Mouse (Mus musculus): Measurements from ENCODE around the gene Macrod1.
A peak's percentile ranks its signal among the peaks of the same experiment; 100 is the strongest.
"Not testable (repeated sequence)": the region's sequence is repeated elsewhere in the genome, so short reads cannot be mapped to it uniquely, and the experiment has no call there.

The Macrod1 gene

GRCm38 (mm10) chr19:7057126-7057721, 614 bp downstream of the Macrod1 start:
- peak in 1 of 2 experiments; percentile 73 for DNase-seq

- DNase-seq, result peak; percentile 75 to 83
These were observed 1.2 kb downstream of the Macrod1 start for GRCm38 (mm10) chr19:7057722-7058207.

GRCm38 (mm10) chr19:7058541-7058940, 1.9 kb downstream of the Macrod1 start:
- no peak for DNase-seq

GRCm38 (mm10) chr19:7062110-7062509, 5.5 kb downstream of the Macrod1 start:
- no peak for DNase-seq

GRCm38 (mm10) chr19:7062916-7063315, 6.3 kb downstream of the Macrod1 start:
- no peak for DNase-seq

GRCm38 (mm10) chr19:7064571-7064970, 8.0 kb downstream of the Macrod1 start:
- peak; percentile 90 to 94 for DNase-seq

- peak; percentile 35 to 57 for DNase-seq
These were observed 9.6 kb downstream of the Macrod1 start for GRCm38 (mm10) chr19:7066034-7066827.

- DNase-seq, result no peak
These were observed 10.3 kb downstream of the Macrod1 start for GRCm38 (mm10) chr19:7066828-7067342.

- DNase-seq, result no peak
These were observed 10.9 kb downstream of the Macrod1 start for GRCm38 (mm10) chr19:7067344-7068050.

- DNase-seq, result peak; percentile 91 to 94
These were observed 11.5 kb downstream of the Macrod1 start for GRCm38 (mm10) chr19:7068136-7068535.

- DNase-seq, result peak in 1 of 2 experiments; percentile 55
These were observed 12.3 kb downstream of the Macrod1 start for GRCm38 (mm10) chr19:7068661-7069531.

GRCm38 (mm10) chr19:7069781-7070763, 13.5 kb downstream of the Macrod1 start:
- DNase-seq, result no peak

GRCm38 (mm10) chr19:7070775-7071174, 14.2 kb downstream of the Macrod1 start:
- no peak for DNase-seq

GRCm38 (mm10) chr19:7072221-7072620, 15.6 kb downstream of the Macrod1 start:
- DNase-seq, result no peak

GRCm38 (mm10) chr19:7073997-7074781, 17.6 kb downstream of the Macrod1 start:
- no peak for DNase-seq

GRCm38 (mm10) chr19:7075336-7075735, 18.7 kb downstream of the Macrod1 start:
- not testable (repeated sequence) for DNase-seq

- no peak for DNase-seq
These were observed 21.1 kb downstream of the Macrod1 start for GRCm38 (mm10) chr19:7077666-7078065.

- DNase-seq, result no peak
These were observed 21.7 kb downstream of the Macrod1 start for GRCm38 (mm10) chr19:7078271-7078670.

- DNase-seq, result no peak
These were observed 25.1 kb downstream of the Macrod1 start for GRCm38 (mm10) chr19:7081516-7082266.

All from cerebellum, postnatal 25 days (tissue).